Comparison of ENCODE assay signal across 8 mouse cellular contexts in genomic region chr8:70561809-70562535, GRCm38 (mm10). TPM values are rescaled to one million over a fixed set of nuclear protein-coding genes. Genes with fewer than 3 reads are reported as not detected.
DNase-seq lines count a peak whose midpoint lies in the region; ATAC-seq and TF ChIP-seq lines count a peak whose summit lies in the region.

No protein-coding gene starts in this region.

- TF ChIP-seq POLR2A in lung, adult 2 months (IDR thresholded peaks at IDR 0.05; ENCODE audit: borderline replicate concordance, extremely low read depth, low read depth, low read length): no peak

- H3K4me2 ChIP-seq in hindbrain, postnatal 0 days (ENCODE audit: low read depth, low read length): no peak overlapping the region
- no peak overlapping the region; the same call in 1 of the 2 replicates for H3K4me2 ChIP-seq in heart, embryonic 11.5 days

- WGBS in hindbrain, embryonic 10.5 days: 74% methylated on average over 7 of the region's 7 CpGs
- 72% methylated on average over 7 of the region's 7 CpGs for WGBS in hindbrain, postnatal 0 days
- 33% methylated on average over 7 of the region's 7 CpGs for WGBS in heart, embryonic 11.5 days (ENCODE audit: insufficient replicate concordance)
- WGBS in lung, adult 2 months: 41% methylated on average over 7 of the region's 7 CpGs

- H3K4me3 ChIP-seq in hindbrain, embryonic 10.5 days: no peak overlapping the region
- H3K4me3 ChIP-seq in hindbrain, postnatal 0 days (ENCODE audit: low read length): no peak overlapping the region
- no peak overlapping the region for H3K4me3 ChIP-seq in heart, embryonic 11.5 days (ENCODE audit: low read depth, low read length)
- H3K4me3 ChIP-seq in lung, adult 2 months (replicated peaks; ENCODE audit: extremely low read depth, low read depth, low read length): no peak overlapping the region

- no peak for DNase-seq in hindbrain, embryonic 10.5 days (ENCODE audit: low spot score)
- DNase-seq in hindbrain, postnatal 0 days (ENCODE audit: low spot score): no peak
- DNase-seq in NIH3T3 (ENCODE audit: low read depth): peak; percentile 32
- DNase-seq in lung, adult 2 months: peak; percentile 57
- DNase-seq in ovary, postnatal 14 days (ENCODE audit: low spot score): no peak
- DNase-seq in cerebellum, adult 11 months: no peak

- peaks cover 43% of the 10 kb centered on the region for H3K4me1 ChIP-seq in hindbrain, embryonic 10.5 days (replicated peaks)
- H3K4me1 ChIP-seq in hindbrain, postnatal 0 days (ENCODE audit: insufficient read depth, low read length): peaks cover 8% of the 10 kb centered on the region; the same call in 1 of the 2 replicates
- H3K4me1 ChIP-seq in heart, embryonic 11.5 days (ENCODE audit: control insufficient read depth, insufficient read depth, low read length): peaks cover 68% of the 10 kb centered on the region
- peaks cover 54% of the 10 kb centered on the region for H3K4me1 ChIP-seq in lung, adult 2 months (ENCODE audit: control insufficient read depth, insufficient read depth, low read length)

- H3K36me3 ChIP-seq in hindbrain, embryonic 10.5 days: no peaks in the 10 kb centered on the region
- no peaks in the 10 kb centered on the region; the same call in 1 of the 2 replicates for H3K36me3 ChIP-seq in hindbrain, postnatal 0 days (ENCODE audit: insufficient read depth, low read length)
- H3K36me3 ChIP-seq in heart, embryonic 11.5 days (ENCODE audit: control insufficient read depth, insufficient read depth, low read length): no peaks in the 10 kb centered on the region

- no peak for ATAC-seq in hindbrain, postnatal 0 days
- ATAC-seq in heart, embryonic 11.5 days (replicated peaks; ENCODE audit: insufficient number of reproducible peaks, low FRiP score, low TSS enrichment): no peak
- ATAC-seq in inflammation-experienced regulatory T-cells, adult 6 months: no peak

- H3K27me3 ChIP-seq in hindbrain, embryonic 10.5 days (ENCODE audit: insufficient read depth, poor library complexity, severe bottlenecking): no peaks in the 10 kb centered on the region
- no peaks in the 10 kb centered on the region for H3K27me3 ChIP-seq in hindbrain, postnatal 0 days (ENCODE audit: insufficient read depth, low read length)
- H3K27me3 ChIP-seq in heart, embryonic 11.5 days (ENCODE audit: control insufficient read depth, insufficient read depth, low read length): no peaks in the 10 kb centered on the region

- no peak for TF ChIP-seq CTCF in hindbrain, postnatal 0 days (IDR thresholded peaks at IDR 0.05; ENCODE audit: low read depth)
- TF ChIP-seq CTCF in lung, adult 2 months (IDR thresholded peaks at IDR 0.05; ENCODE audit: insufficient read depth, low read length): no peak

- no peaks in the 10 kb centered on the region for H3K9me3 ChIP-seq in hindbrain, embryonic 10.5 days
- H3K9me3 ChIP-seq in hindbrain, postnatal 0 days (ENCODE audit: low read length): no peaks in the 10 kb centered on the region
- H3K9me3 ChIP-seq in heart, embryonic 11.5 days (replicated peaks; ENCODE audit: control insufficient read depth, low read length): no peaks in the 10 kb centered on the region

- peak overlapping the region; percentile 56; the same call in 1 of the 2 replicates for H3K27ac ChIP-seq in hindbrain, embryonic 10.5 days
- H3K27ac ChIP-seq in hindbrain, postnatal 0 days: no peak overlapping the region
- peak overlapping the region; percentile 57 for H3K27ac ChIP-seq in heart, embryonic 11.5 days (ENCODE audit: low read depth, low read length)

- no peak overlapping the region for H3K9ac ChIP-seq in hindbrain, postnatal 0 days (replicated peaks; ENCODE audit: low read length)
- H3K9ac ChIP-seq in heart, embryonic 11.5 days (ENCODE audit: low read depth, low read length): peak overlapping the region; percentile 29; the same call in 1 of the 2 replicates

RNA-seq across cellular contexts. Expression of gene Ell, which starts 22.7 kb away (rescaled TPM):
- 20.5 and 22.4 TPM in 2 replicates for polyA plus RNA-seq in hindbrain, embryonic 10.5 days (2016; fragmentation: Nextera tagmentation; extraction: Ambion mirVana)
- 15.6 and 16.7 TPM in 2 replicates for total RNA-seq in hindbrain, postnatal 0 days (2014; rRNA removed)
- polyA plus RNA-seq in hindbrain, postnatal 0 days (2015; fragmentation: Nextera tagmentation; extraction: Ambion mirVana): 10.0 and 10.8 TPM in 2 replicates
- 14.1 and 14.7 TPM in 2 replicates for polyA plus RNA-seq in heart, embryonic 11.5 days (2014; fragmentation: Nextera tagmentation; extraction: Ambion mirVana)
- 29.6 and 32.9 TPM in 2 replicates for polyA plus RNA-seq in lung, adult 2 months (2012; rRNA removed)
- 10 to 100 TPM; 30.5 to 37.0 (median 35.6) TPM for polyA plus RNA-seq in inflammation-experienced regulatory T-cells, adult 6 months (2017; shearing (Covaris generic))

RNA-seq across cellular contexts. Expression of gene Isyna1, which starts 32.2 kb away (rescaled TPM):
- polyA plus RNA-seq in hindbrain, embryonic 10.5 days (2016; fragmentation: Nextera tagmentation; extraction: Ambion mirVana): 158 and 159 TPM in 2 replicates
- total RNA-seq in hindbrain, postnatal 0 days (2014; rRNA removed): 152 and 207 TPM in 2 replicates
- polyA plus RNA-seq in hindbrain, postnatal 0 days (2015; fragmentation: Nextera tagmentation; extraction: Ambion mirVana): 99.3 and 113 TPM in 2 replicates
- polyA plus RNA-seq in heart, embryonic 11.5 days (2014; fragmentation: Nextera tagmentation; extraction: Ambion mirVana): 86.0 and 95.3 TPM in 2 replicates
- polyA plus RNA-seq in lung, adult 2 months (2012; rRNA removed): 102 and 112 TPM in 2 replicates
- 10 to 100 TPM; 27.6 to 32.6 (median 31.7) TPM for polyA plus RNA-seq in inflammation-experienced regulatory T-cells, adult 6 months (2017; shearing (Covaris generic))

RNA-seq across cellular contexts. Expression of gene Kxd1, which starts 34.2 kb away (rescaled TPM):
- 54.3 and 57.7 TPM in 2 replicates for polyA plus RNA-seq in hindbrain, embryonic 10.5 days (2016; fragmentation: Nextera tagmentation; extraction: Ambion mirVana)
- total RNA-seq in hindbrain, postnatal 0 days (2014; rRNA removed): 48.7 and 56.8 TPM in 2 replicates
- polyA plus RNA-seq in hindbrain, postnatal 0 days (2015; fragmentation: Nextera tagmentation; extraction: Ambion mirVana): 53.8 and 56.6 TPM in 2 replicates
- 67.3 and 68.1 TPM in 2 replicates for polyA plus RNA-seq in heart, embryonic 11.5 days (2014; fragmentation: Nextera tagmentation; extraction: Ambion mirVana)
- polyA plus RNA-seq in lung, adult 2 months (2012; rRNA removed): 48.7 and 54.6 TPM in 2 replicates
- polyA plus RNA-seq in inflammation-experienced regulatory T-cells, adult 6 months (2017; shearing (Covaris generic)): 100 to 1,000 TPM; 138 to 187 (median 180) TPM

RNA-seq across cellular contexts. Expression of gene Fkbp8, which starts 34.4 kb away (rescaled TPM):
- 311 and 360 TPM in 2 replicates for polyA plus RNA-seq in hindbrain, embryonic 10.5 days (2016; fragmentation: Nextera tagmentation; extraction: Ambion mirVana)
- total RNA-seq in hindbrain, postnatal 0 days (2014; rRNA removed): 532 and 593 TPM in 2 replicates
- polyA plus RNA-seq in hindbrain, postnatal 0 days (2015; fragmentation: Nextera tagmentation; extraction: Ambion mirVana): 343 and 360 TPM in 2 replicates
- 202 and 212 TPM in 2 replicates for polyA plus RNA-seq in heart, embryonic 11.5 days (2014; fragmentation: Nextera tagmentation; extraction: Ambion mirVana)
- 361 and 369 TPM in 2 replicates for polyA plus RNA-seq in lung, adult 2 months (2012; rRNA removed)
- 100 to 1,000 TPM; 133 to 156 (median 138) TPM for polyA plus RNA-seq in inflammation-experienced regulatory T-cells, adult 6 months (2017; shearing (Covaris generic))

RNA-seq across cellular contexts. Expression of gene Ssbp4, which starts 46.7 kb away (rescaled TPM):
- polyA plus RNA-seq in hindbrain, embryonic 10.5 days (2016; fragmentation: Nextera tagmentation; extraction: Ambion mirVana): 84.4 and 117 TPM in 2 replicates
- 248 and 349 TPM in 2 replicates for total RNA-seq in hindbrain, postnatal 0 days (2014; rRNA removed)
- polyA plus RNA-seq in hindbrain, postnatal 0 days (2015; fragmentation: Nextera tagmentation; extraction: Ambion mirVana): 188 and 189 TPM in 2 replicates
- 72.5 and 78.9 TPM in 2 replicates for polyA plus RNA-seq in heart, embryonic 11.5 days (2014; fragmentation: Nextera tagmentation; extraction: Ambion mirVana)
- polyA plus RNA-seq in lung, adult 2 months (2012; rRNA removed): 228 and 351 TPM in 2 replicates
- 10 to 100 TPM in 2 of 3 experiments, 1 to 10 TPM in 1; 2.6 to 16.2 (median 14.7) TPM for polyA plus RNA-seq in inflammation-experienced regulatory T-cells, adult 6 months (2017; shearing (Covaris generic))

Comparison
In these comparisons a context has a peak if more than half of its experiments do, and no peak if none do; other contexts are left out.
1. DNase-seq: peak in NIH3T3 (single experiment) and lung, adult 2 months (single experiment); none in hindbrain, embryonic 10.5 days (single experiment), hindbrain, postnatal 0 days (single experiment), ovary, postnatal 14 days (single experiment) and cerebellum, adult 11 months (single experiment).